Mouse (Mus musculus): ENCODE data around the gene Ntn3.

Gene Ntn3

GRCm38 (mm10) chr17:24171738-24172137, 37.6 kb downstream of the Ntn3 start:
- no peak for DNase-seq

- no peak for DNase-seq
Observed at GRCm38 (mm10) chr17:24170729-24171128, 38.6 kb downstream of the Ntn3 start.

GRCm38 (mm10) chr17:24170125-24170524, 39.2 kb downstream of the Ntn3 start:
- DNase-seq, result no peak

GRCm38 (mm10) chr17:24169317-24170065, 39.8 kb downstream of the Ntn3 start, which contains the start of gene Atp6v0c:
Gene Atp6v0c (minus strand): TSS chr17:24169702.
- peak; percentile 96 for DNase-seq

- DNase-seq, result peak; percentile 72
Observed at GRCm38 (mm10) chr17:24168590-24169277, 40.6 kb downstream of the Ntn3 start.

GRCm38 (mm10) chr17:24167891-24168505, 41.3 kb downstream of the Ntn3 start:
- DNase-seq, result no peak

GRCm38 (mm10) chr17:24167120-24167519, 42.2 kb downstream of the Ntn3 start:
- DNase-seq, result no peak

GRCm38 (mm10) chr17:24164566-24165259, 44.6 kb downstream of the Ntn3 start:
- peak; percentile 23 for DNase-seq

GRCm38 (mm10) chr17:24163176-24163962, 46.0 kb downstream of the Ntn3 start, which contains the start of gene Amdhd2:
Gene Amdhd2 (minus strand): TSS chr17:24163766.
- DNase-seq, result peak; percentile 98

- peak; percentile 65 for DNase-seq
Observed at GRCm38 (mm10) chr17:24162584-24163175, 46.7 kb downstream of the Ntn3 start.

- peak; percentile 32 for DNase-seq
Observed at GRCm38 (mm10) chr17:24161466-24161865, 47.9 kb downstream of the Ntn3 start.

GRCm38 (mm10) chr17:24157526-24157925, 51.8 kb downstream of the Ntn3 start:
- no peak for DNase-seq

GRCm38 (mm10) chr17:24157121-24157520, 52.2 kb downstream of the Ntn3 start:
- no peak for DNase-seq

- DNase-seq, result no peak
Observed at GRCm38 (mm10) chr17:24156394-24156793, 52.9 kb downstream of the Ntn3 start.

- DNase-seq, result no peak
Observed at GRCm38 (mm10) chr17:24155742-24156141, 53.6 kb downstream of the Ntn3 start.

GRCm38 (mm10) chr17:24154463-24154862, 54.9 kb downstream of the Ntn3 start:
- peak; percentile 59 for DNase-seq

Data from lung, postnatal 10 days (tissue).